Mouse (Mus musculus) adrenal gland, adult 8-10 months (tissue): ENCODE data around the gene Tmtc1. TPM values are rescaled to one million over a fixed set of nuclear protein-coding genes. Genes with fewer than 3 reads are reported as not detected.

Source experiments
- DNase-seq: peaks from one replicate; pipeline ENCODE4 v3.0.0; 2022
- total RNA-seq, 4 experiments: library from RNA; stranded (reverse); gene quantifications; 2 replicates each; pipeline ENCODE4 v1.2.4; 2022

Tmtc1 gene
- total RNA-seq, 4 experiments from 2014 or later: 18.5 to 22.4 (median 20.8) TPM

DNA sequence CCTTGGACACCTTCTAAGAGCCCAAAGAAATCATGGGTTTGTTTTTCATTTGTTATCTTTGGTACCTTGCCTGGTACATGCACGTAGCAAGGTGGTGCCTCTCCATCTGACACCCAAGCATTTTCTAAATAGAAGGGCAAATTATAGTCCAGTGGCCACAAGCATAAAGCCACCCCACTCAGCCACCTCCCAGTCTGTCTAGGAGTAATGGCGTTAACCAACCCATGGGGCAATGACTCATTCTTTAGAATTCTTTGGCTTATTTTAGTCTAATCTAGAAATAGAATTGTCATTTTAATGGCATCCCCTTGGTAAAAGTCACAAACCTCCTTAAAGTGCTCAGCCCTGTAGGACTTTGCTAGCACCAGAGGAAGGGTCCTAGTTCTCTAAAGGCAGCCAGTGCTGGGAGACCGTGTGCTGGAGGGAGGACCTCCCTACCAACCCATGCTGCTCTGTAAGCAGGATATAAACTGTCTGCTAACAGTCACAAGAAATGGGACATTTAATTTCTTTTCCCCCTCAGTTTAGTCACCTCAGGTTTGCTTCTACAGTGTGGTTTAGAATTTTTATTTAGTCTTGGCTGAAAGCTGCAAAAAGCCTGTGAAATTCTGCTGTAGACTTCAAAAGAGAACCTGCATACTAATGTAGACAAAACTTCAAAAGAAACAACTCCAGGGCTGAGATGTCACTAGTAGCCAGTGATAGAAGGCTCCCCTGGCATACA, 209.9 kb downstream of the Tmtc1 start:
- no peak for DNase-seq

GRCm38 (mm10) chr6:148227542-148227941, 216.6 kb downstream of the Tmtc1 start:
- no peak for DNase-seq

DNA sequence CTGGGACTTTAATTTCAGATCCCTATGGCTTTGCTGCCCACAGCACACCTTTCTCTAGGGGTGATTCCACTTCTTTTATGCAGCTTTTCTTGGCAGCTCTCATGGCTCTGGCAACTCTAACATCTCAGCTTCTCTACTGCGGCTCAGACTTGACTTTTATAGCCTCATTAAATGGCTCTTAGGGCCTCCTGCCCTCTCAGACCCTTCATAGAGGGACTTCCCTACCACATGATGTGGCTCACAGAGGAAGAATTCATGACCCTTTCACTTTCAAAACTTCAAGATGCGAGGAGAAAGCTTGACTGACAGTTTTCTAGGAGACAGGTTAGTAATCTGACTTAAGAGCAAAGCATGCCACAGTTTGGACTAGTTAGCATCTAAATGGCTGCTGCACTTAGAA, 221.5 kb downstream of the Tmtc1 start:
- no peak for DNase-seq

GRCm38 (mm10) chr6:148218235-148219076, 225.7 kb downstream of the Tmtc1 start:
- no peak for DNase-seq

DNA sequence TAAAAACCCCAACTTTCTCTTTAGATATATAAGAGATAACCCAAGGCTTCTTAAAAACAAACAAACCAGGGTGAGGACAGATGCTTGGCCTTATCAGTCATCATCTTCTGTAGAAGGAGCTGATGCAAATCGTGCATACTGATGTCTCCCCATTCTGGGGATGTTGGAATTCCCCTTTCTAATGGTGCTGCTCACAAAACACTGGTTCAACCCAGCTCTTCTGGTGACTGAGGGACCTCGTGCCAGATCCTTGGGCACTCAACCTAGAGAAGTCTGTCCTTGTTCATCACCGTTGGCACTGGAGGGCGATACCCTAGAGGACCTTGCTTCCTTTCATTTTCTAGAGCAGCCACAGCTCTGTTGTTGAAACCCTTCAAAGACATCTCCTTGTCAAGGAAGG, 227.4 kb downstream of the Tmtc1 start:
- DNase-seq: no peak

- peak; percentile 25 for DNase-seq
These were observed 229.4 kb downstream of the Tmtc1 start for GRCm38 (mm10) chr6:148214765-148215164.

- DNase-seq: peak; percentile 99
These were observed 232.1 kb downstream of the Tmtc1 start, which contains the start of gene Ergic2 for GRCm38 (mm10) chr6:148211897-148212680. Gene Ergic2, minus strand, starts transcription at chr6:148212374.

- DNase-seq: peak; percentile 18
These were observed 232.8 kb downstream of the Tmtc1 start for GRCm38 (mm10) chr6:148211391-148211876.

GRCm38 (mm10) chr6:148207522-148207921, 236.7 kb downstream of the Tmtc1 start:
- DNase-seq: no peak

- no peak for DNase-seq
These were observed 239.1 kb downstream of the Tmtc1 start for GRCm38 (mm10) chr6:148205134-148205533.

DNA sequence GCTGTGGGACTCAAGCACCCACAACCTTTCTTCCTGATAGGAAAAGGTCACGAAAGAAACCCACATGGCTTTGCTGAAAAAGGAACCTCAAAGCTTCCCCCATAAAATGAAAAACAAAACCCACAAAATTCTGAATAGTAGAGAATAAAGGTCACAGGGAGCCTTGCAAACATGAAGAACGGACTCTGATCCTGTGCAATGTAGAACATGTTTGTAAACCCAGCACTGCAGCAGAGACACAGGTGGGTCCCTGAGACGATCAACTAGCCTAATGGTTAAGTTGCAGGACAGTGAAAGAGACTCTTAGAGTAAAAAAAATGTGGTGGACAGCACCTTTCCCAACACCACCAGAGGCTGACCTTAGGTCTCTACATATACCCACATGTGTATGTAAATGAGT, 244.5 kb downstream of the Tmtc1 start:
- no peak for DNase-seq

GRCm38 (mm10) chr6:148199177-148199576, 245.0 kb downstream of the Tmtc1 start:
- no peak for DNase-seq

DNA sequence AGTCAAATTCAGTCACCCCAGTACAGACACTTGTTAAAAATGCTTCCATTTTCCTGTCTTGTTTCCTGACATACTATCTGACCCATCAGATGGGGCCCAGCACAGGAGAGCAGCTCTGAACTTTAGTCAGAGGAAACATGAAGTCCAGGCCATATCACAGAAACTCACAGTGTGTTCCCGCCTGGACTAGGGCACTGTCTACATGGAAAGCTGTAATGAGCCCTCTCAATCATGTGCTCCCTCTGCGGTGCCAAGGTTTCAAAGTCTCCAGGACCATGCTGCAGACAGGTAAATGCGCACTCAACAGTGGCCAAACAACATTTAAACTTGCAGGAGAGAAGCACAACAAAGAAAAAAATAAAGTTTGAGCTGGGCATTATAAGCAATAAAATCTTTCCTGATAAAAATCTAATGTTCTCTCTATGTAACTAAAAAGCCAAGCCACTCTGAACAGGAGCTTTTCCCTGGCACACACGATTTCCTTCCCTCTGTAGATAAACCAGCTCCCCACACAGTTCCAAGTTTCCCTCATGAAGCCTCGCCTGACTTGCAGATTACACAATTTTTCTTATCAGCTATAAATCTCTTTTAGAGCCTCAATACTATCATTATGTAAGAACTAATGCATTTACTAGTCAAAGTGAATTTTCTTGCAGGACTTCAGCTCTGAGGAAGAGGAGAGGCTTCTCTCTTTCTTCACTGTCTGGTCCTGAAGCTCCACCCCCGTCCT, 250.1 kb downstream of the Tmtc1 start:
- DNase-seq: no peak

GRCm38 (mm10) chr6:148185694-148186093, 258.5 kb downstream of the Tmtc1 start:
- DNase-seq: no peak

Other genes with a start within 250 kb of the Tmtc1 start
- gene Ergic2, start 232.0 kb downstream of the Tmtc1 start, total RNA-seq: 10 to 100 TPM; 64.8 to 79.5 (median 78.5) TPM